In genomic region chr5:103926398-103926797, GRCm38 (mm10) we compare ENCODE assay signal across 9 mouse cellular contexts. TPM values are rescaled to one million over a fixed set of nuclear protein-coding genes. Genes with fewer than 3 reads are reported as not detected.
DNase-seq lines count a peak whose midpoint lies in the region; ATAC-seq and TF ChIP-seq lines count a peak whose summit lies in the region.
"Had no signal": no experiment of that assay in that cellular context is flagged by ENCODE, and none has a peak within 500 bp of the region (broad histone marks: within the 10 kb centered on the region; RNA-seq: fewer than 3 reads in every experiment).

No protein-coding gene starts in this region.

- no peaks in the 10 kb centered on the region for H3K27me3 ChIP-seq in embryonic facial prominence, embryonic 11.5 days (ENCODE audit: control insufficient read depth, insufficient read depth, low read length)
- H3K27me3 ChIP-seq in splenic B cell, adult 2 months (ENCODE audit: control insufficient read depth, insufficient read depth, low read length, poor library complexity, severe bottlenecking) = no peaks in the 10 kb centered on the region
- H3K27me3 ChIP-seq: embryonic facial prominence, embryonic 13.5 days had no signal

- no peak overlapping the region for H3K9ac ChIP-seq in embryonic facial prominence, embryonic 11.5 days (replicated peaks; ENCODE audit: low read length)
- H3K9ac ChIP-seq: embryonic facial prominence, embryonic 13.5 days had no signal

- DNase-seq in layer of hippocampus, adult 2 months (ENCODE audit: low spot score in 2 of 2) = no peak
- no peak for DNase-seq in layer of hippocampus, adult 11-12 months (ENCODE audit: low spot score)
- peak; percentile 73 for DNase-seq in MEL-GATA-1-ER (ENCODE audit: extremely low read depth, low read depth)
- peak; percentile 29 for DNase-seq in embryonic facial prominence, embryonic 11.5 days (ENCODE audit: low spot score)
- peak; percentile 60 for DNase-seq in splenic B cell, adult 2 months (ENCODE audit: low read depth, low spot score)
- DNase-seq in right cerebral cortex, adult 18-20 months = no peak
- no peak for DNase-seq in Muller cell, postnatal 12 days (ENCODE audit: inconsistent ontology term)
- DNase-seq: layer of hippocampus, postnatal 36 days had no signal

- no peaks in the 10 kb centered on the region for H3K36me3 ChIP-seq in embryonic facial prominence, embryonic 11.5 days (replicated peaks; ENCODE audit: control insufficient read depth, insufficient read depth, low read depth, low read length)
- H3K36me3 ChIP-seq in splenic B cell, adult 2 months (ENCODE audit: control insufficient read depth, insufficient read depth, low read length, poor library complexity, severe bottlenecking) = no peaks in the 10 kb centered on the region
- H3K36me3 ChIP-seq: embryonic facial prominence, embryonic 13.5 days had no signal

- H3K4me1 ChIP-seq in embryonic facial prominence, embryonic 11.5 days (ENCODE audit: control insufficient read depth, insufficient read depth, low read length) = no peaks in the 10 kb centered on the region
- H3K4me1 ChIP-seq: embryonic facial prominence, embryonic 13.5 days had no signal

- WGBS in embryonic facial prominence, embryonic 11.5 days = 62% methylated on average over 12 of the region's 12 CpGs

- peak; percentile 66 for TF ChIP-seq CTCF in layer of hippocampus, adult 2 months (conservative IDR thresholded peaks at IDR 0.05)

- H3K4me2 ChIP-seq in embryonic facial prominence, embryonic 11.5 days (ENCODE audit: low read depth, low read length) = no peak overlapping the region
- H3K4me2 ChIP-seq: embryonic facial prominence, embryonic 13.5 days had no signal

- no peak overlapping the region for H3K4me3 ChIP-seq in layer of hippocampus, adult 2 months
- H3K4me3 ChIP-seq in embryonic facial prominence, embryonic 11.5 days (ENCODE audit: low read depth, low read length) = no peak overlapping the region
- H3K4me3 ChIP-seq: embryonic facial prominence, embryonic 13.5 days had no signal

- no peak for ATAC-seq in embryonic facial prominence, embryonic 11.5 days (replicated peaks; ENCODE audit: insufficient number of reproducible peaks, low FRiP score, low TSS enrichment, low read depth)

- no peaks in the 10 kb centered on the region for H3K9me3 ChIP-seq in embryonic facial prominence, embryonic 11.5 days (replicated peaks; ENCODE audit: control insufficient read depth, low read length)
- H3K9me3 ChIP-seq: embryonic facial prominence, embryonic 13.5 days had no signal

- no peak overlapping the region for H3K27ac ChIP-seq in layer of hippocampus, adult 2 months
- no peak overlapping the region for H3K27ac ChIP-seq in embryonic facial prominence, embryonic 11.5 days (replicated peaks; ENCODE audit: low read depth, low read length)
- H3K27ac ChIP-seq: embryonic facial prominence, embryonic 13.5 days had no signal

RNA-seq across cellular contexts. Expression of gene Klhl8, which starts 15.3 kb away (rescaled TPM):
- 10 to 100 TPM; 30.4 to 32.7 TPM for total RNA-seq in layer of hippocampus, adult 2 months (2021)
- 13.4 and 14.4 TPM in 2 replicates for polyA plus RNA-seq in embryonic facial prominence, embryonic 11.5 days (2014; fragmentation: Nextera tagmentation; extraction: Ambion mirVana)

RNA-seq across cellular contexts. Expression of gene Hsd17b13, which starts 50.8 kb away (rescaled TPM):
- not detected for total RNA-seq in layer of hippocampus, adult 2 months (2021)
- not detected in 2 replicates for polyA plus RNA-seq in embryonic facial prominence, embryonic 11.5 days (2014; fragmentation: Nextera tagmentation; extraction: Ambion mirVana)
- total RNA-seq: layer of hippocampus, postnatal 36 days had no signal
- polyA plus RNA-seq: embryonic facial prominence, embryonic 13.5 days had no signal

Comparison
In these comparisons a context has a peak if more than half of its experiments do, and no peak if none do; other contexts are left out.
1. DNase-seq: peak in MEL-GATA-1-ER (single experiment), embryonic facial prominence, embryonic 11.5 days (single experiment) and splenic B cell, adult 2 months (single experiment); none in layer of hippocampus, adult 2 months (0 of 2), layer of hippocampus, adult 11-12 months (single experiment), right cerebral cortex, adult 18-20 months (single experiment) and Muller cell, postnatal 12 days (single experiment).